12 mouse cellular contexts compared by ENCODE assay signal in genomic region chr7:96334361-96334760, GRCm38 (mm10).
DNase-seq lines count a peak whose midpoint lies in the region; ATAC-seq lines count a peak whose summit lies in the region.
"Had no signal": no experiment of that assay in that cellular context is flagged by ENCODE, and none has a peak within 500 bp of the region (broad histone marks: within the 10 kb centered on the region; RNA-seq: fewer than 3 reads in every experiment).

No protein-coding gene starts in this region.

- no peak overlapping the region for H3K4me2 ChIP-seq in forebrain, embryonic 15.5 days (replicated peaks)

- no peak overlapping the region for H3K9ac ChIP-seq in forebrain, embryonic 15.5 days (replicated peaks)
- H3K9ac ChIP-seq: forebrain, postnatal 0 days; liver, postnatal 0 days had no signal

- WGBS in embryonic facial prominence, embryonic 10.5 days: 40% methylated on average over 2 of the region's 2 CpGs
- WGBS in forebrain, embryonic 15.5 days: 43% methylated on average over 2 of the region's 2 CpGs

- no peaks in the 10 kb centered on the region for H3K27me3 ChIP-seq in embryonic facial prominence, embryonic 10.5 days (replicated peaks; ENCODE audit: low read depth, poor library complexity, severe bottlenecking)
- H3K27me3 ChIP-seq in forebrain, embryonic 15.5 days: no peaks in the 10 kb centered on the region

- 0 out of 2 replicates have a peak, but pooled peaks cover 4% of the 10 kb centered on the region for H3K4me1 ChIP-seq in embryonic facial prominence, embryonic 10.5 days
- peaks cover 9% of the 10 kb centered on the region for H3K4me1 ChIP-seq in forebrain, embryonic 15.5 days

- ATAC-seq in forebrain, embryonic 15.5 days (replicated peaks): no peak
- ATAC-seq: forebrain, postnatal 0 days; liver, postnatal 0 days had no signal

- H3K36me3 ChIP-seq in embryonic facial prominence, embryonic 10.5 days (replicated peaks): no peaks in the 10 kb centered on the region
- H3K36me3 ChIP-seq in forebrain, embryonic 15.5 days: no peaks in the 10 kb centered on the region

- peak; percentile 17 to 47 for DNase-seq in adrenal gland, postnatal 36 days
- DNase-seq in adrenal gland, adult 2 months: no peak
- peak; percentile 1 for DNase-seq in lung, postnatal 36 days
- no peak for DNase-seq in lung, postnatal 25 days (ENCODE audit: low spot score)
- peak; percentile 43 for DNase-seq in embryonic facial prominence, embryonic 10.5 days (ENCODE audit: low spot score)
- DNase-seq in retina, embryonic 14.5 days (ENCODE audit: low spot score): peak; percentile 49
- no peak for DNase-seq in gastrocnemius, postnatal 4 days (ENCODE audit: low spot score in 2 of 2)
- DNase-seq: forebrain, postnatal 0 days; layer of hippocampus, postnatal 36 days; liver, postnatal 0 days; spleen, adult 18-20 months had no signal

- no peak overlapping the region for H3K4me3 ChIP-seq in embryonic facial prominence, embryonic 10.5 days
- H3K4me3 ChIP-seq in forebrain, embryonic 15.5 days: no peak overlapping the region

- no peak overlapping the region for H3K27ac ChIP-seq in embryonic facial prominence, embryonic 10.5 days (replicated peaks)
- no peak overlapping the region for H3K27ac ChIP-seq in forebrain, embryonic 15.5 days (replicated peaks)

- no peaks in the 10 kb centered on the region for H3K9me3 ChIP-seq in embryonic facial prominence, embryonic 10.5 days
- H3K9me3 ChIP-seq in forebrain, embryonic 15.5 days: no peaks in the 10 kb centered on the region

Comparison
In these comparisons a context has a peak if more than half of its experiments do, and no peak if none do; other contexts are left out.
1. DNase-seq: peak in adrenal gland, postnatal 36 days (2 of 2), lung, postnatal 36 days (single experiment), embryonic facial prominence, embryonic 10.5 days (single experiment) and retina, embryonic 14.5 days (single experiment); none in adrenal gland, adult 2 months (single experiment), lung, postnatal 25 days (single experiment) and gastrocnemius, postnatal 4 days (0 of 2).